Mouse (Mus musculus) erythroblast, embryonic 14.5 days (primary cell): ENCODE measurements at regions not wholly inside any gene's neighbourhood (a gene's known extent, or its start where the extent isn't known, plus 50 kb on each side); places are given as distances from the start of the nearest gene placed in this dataset.

Source experiments
- GATA1 ChIP-seq: IDR thresholded peaks from 2 replicates; pipeline ENCODE4 v1.6.1; 2012; ENCODE audit warnings: low read length, inconsistent platforms, mixed read lengths
- TAL1 ChIP-seq: IDR thresholded peaks from 3 replicates; pipeline ENCODE4 v1.6.1; 2012; ENCODE audit warnings: low read length, inconsistent platforms, mixed read lengths

- no peak for TF ChIP-seq TAL1
- TF ChIP-seq GATA1, result no peak
Measured at GRCm38 (mm10) chr15:56810151-56810550, 667.3 kb downstream of the Slc22a22 start.
